Mouse (Mus musculus) intestine, embryonic 14.5 days (tissue): Measurements from ENCODE around the gene Coa7. TPM values are rescaled to one million over a fixed set of nuclear protein-coding genes. Genes with fewer than 3 reads are reported as not detected.

Experiments
- ATAC-seq: fragments of 200-750 bp; cut with Nextera tagmentation; replicated peaks from 2 replicates; pipeline ENCODE4 v1.8.0; 2017; ENCODE audit warnings: low read depth, moderate number of reproducible peaks, moderate TSS enrichment, moderate library complexity; ENCODE audit not compliant: low FRiP score, low TSS enrichment
- DNase-seq: peaks from one replicate; pipeline ENCODE4 v3.0.0-alpha.2; 2018; ENCODE audit warnings: low spot score
- H3K27ac ChIP-seq: fragments of 300-500 bp; sonication (generic); 2 replicates; pipeline ENCODE4 v1.5.1; 2014; ENCODE audit warnings: low read depth, mild to moderate bottlenecking, control low read depth
- H3K27me3 ChIP-seq: fragments of 300-500 bp; sonication (generic); replicated peaks from 2 replicates; pipeline ENCODE4 v1.6.1; 2014; ENCODE audit warnings: low read length, control low read depth; ENCODE audit not compliant: control insufficient read depth, insufficient read depth
- H3K36me3 ChIP-seq: fragments of 300-500 bp; sonication (generic); 2 replicates; pipeline ENCODE4 v1.6.1; 2014; ENCODE audit warnings: low read length, control low read depth; ENCODE audit not compliant: control insufficient read depth, insufficient read depth
- H3K4me1 ChIP-seq: fragments of 300-500 bp; sonication (generic); replicated peaks from 2 replicates; pipeline ENCODE4 v1.6.1; 2014; ENCODE audit warnings: low read length, control low read depth, mixed read lengths; ENCODE audit not compliant: control insufficient read depth, insufficient read depth
- H3K4me2 ChIP-seq: fragments of 300-500 bp; sonication (generic); 2 replicates; pipeline ENCODE4 v1.6.1; 2014; ENCODE audit warnings: low read length
- H3K4me3 ChIP-seq: fragments of 300-500 bp; sonication (generic); 2 replicates; pipeline ENCODE4 v1.5.1; 2014; ENCODE audit warnings: low read depth, low read length, control low read depth, mixed read lengths
- H3K9ac ChIP-seq: fragments of 300-500 bp; sonication (generic); 2 replicates; pipeline ENCODE4 v1.6.1; 2014; ENCODE audit warnings: mild to moderate bottlenecking, low read length
- H3K9me3 ChIP-seq: fragments of 300-500 bp; sonication (generic); 2 replicates; pipeline ENCODE4 v1.6.1; 2016; ENCODE audit warnings: low read length, control low read depth; ENCODE audit not compliant: control insufficient read depth
- WGBS: fragments of 180-500 bp; shearing (Covaris S2); extraction: QIAGEN DNeasy Blood & Tissue Kit; methylation state at CpG from one replicate; pipeline ENCODE4 v1.1.7; 2014; 5-methylcytosine and 5-hydroxymethylcytosine counted together
- polyA plus RNA-seq: library from polyadenylated mRNA; unstranded; fragments of >200 nt; fragmentation: Nextera tagmentation; extraction: Ambion mirVana; gene quantifications from 2 replicates; pipeline ENCODE4 v1.2.1, GENCODE M21; 2014

The Coa7 gene
- 58.3 and 63.4 TPM in 2 replicates for polyA plus RNA-seq

GRCm38 (mm10) chr4:108327730-108328484 is at the start of gene Coa7:
Gene Coa7 (plus strand): TSS chr4:108328140.
- WGBS, result under 1% methylated on average over 44 of the region's 45 CpGs
- Histone ChIP-seq H3K27ac (peak within 1 kb of the TSS; percentile 84), H3K27me3 (no peaks in the 10 kb centered on the region), H3K4me1 (peaks cover 3% of the 10 kb centered on the region; the same call in 1 of the 2 replicates), H3K9me3 (no peaks in the 10 kb centered on the region), H3K9ac (peak within 1 kb of the TSS; percentile 61), H3K4me3 (peak within 1 kb of the TSS; percentile 75), H3K36me3 (peaks cover 14% of the 10 kb centered on the region; the same call in 1 of the 2 replicates), H3K4me2 (peak within 1 kb of the TSS; percentile 54)
- DNase-seq (peak; percentile 100), ATAC-seq (peak; percentile 92)

GRCm38 (mm10) chr4:108300266-108300665 is 27.7 kb upstream of the Coa7 start:
- 2% methylated on average over 14 of the region's 14 CpGs for WGBS
- H3K4me3 ChIP-seq, result peak overlapping the region; percentile 83
- ATAC-seq, result peak; percentile 4; the same call in 1 of the 2 replicates
- H3K4me2 ChIP-seq, result peak overlapping the region; percentile 76
- H3K27me3 ChIP-seq, result no peaks in the 10 kb centered on the region
- peaks cover 16% of the 10 kb centered on the region for H3K4me1 ChIP-seq
- 0 out of 2 replicates have a peak, but pooled peaks cover 2% of the 10 kb centered on the region for H3K9me3 ChIP-seq
- H3K9ac ChIP-seq, result peak overlapping the region; percentile 85
- no peaks in the 10 kb centered on the region for H3K36me3 ChIP-seq
- no peak for DNase-seq
- H3K27ac ChIP-seq, result peak overlapping the region; percentile 82

GRCm38 (mm10) chr4:108300670-108301373 is 27.1 kb upstream of the Coa7 start, which contains the start of gene Zyg11b:
Gene Zyg11b (minus strand): TSS chr4:108301096.
- H3K27me3 ChIP-seq, result no peaks in the 10 kb centered on the region
- H3K4me1 ChIP-seq, result peaks cover 16% of the 10 kb centered on the region
- WGBS, result under 1% methylated on average over 45 of the region's 58 CpGs
- DNase-seq (peak; percentile 96), ATAC-seq (peak; percentile 93)
- no peaks in the 10 kb centered on the region for H3K36me3 ChIP-seq
- peak within 1 kb of the TSS; percentile 85 for H3K9ac ChIP-seq
- 0 out of 2 replicates have a peak, but pooled peaks cover 2% of the 10 kb centered on the region for H3K9me3 ChIP-seq
- H3K4me3 ChIP-seq, result peak within 1 kb of the TSS; percentile 83
- H3K27ac ChIP-seq, result peak within 1 kb of the TSS; percentile 82
- H3K4me2 ChIP-seq, result peak within 1 kb of the TSS; percentile 76

DNA sequence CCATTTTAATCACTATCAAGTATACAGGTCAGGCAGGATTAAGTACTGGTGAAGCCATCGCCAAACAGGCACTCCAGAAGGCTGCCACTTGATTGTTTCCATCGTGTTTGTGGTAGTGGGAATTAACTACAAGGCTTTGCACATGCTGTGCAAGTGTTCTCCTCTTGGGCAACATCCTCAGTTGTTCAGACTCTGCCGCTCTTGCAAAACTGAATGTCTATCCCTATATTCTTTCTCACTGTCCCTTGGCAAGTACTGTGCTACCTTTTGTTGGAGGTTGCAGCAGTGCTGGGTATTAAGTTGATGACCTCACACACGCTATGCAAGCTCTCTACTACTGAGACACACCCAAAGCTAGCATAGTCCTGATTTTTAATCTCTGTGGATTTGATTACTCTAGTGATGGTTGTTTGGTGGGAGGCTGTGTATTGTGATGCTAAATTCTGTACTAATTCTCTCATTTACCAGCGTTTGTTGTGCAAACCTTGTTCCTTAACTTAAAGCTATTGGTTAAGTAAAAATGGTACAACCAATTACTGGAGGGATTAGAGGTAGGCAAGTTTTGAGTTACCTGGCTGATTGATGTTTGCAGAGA is 25.5 kb upstream of the Coa7 start:
- Histone ChIP-seq H3K27me3 (no peaks in the 10 kb centered on the region), H3K4me1 (peaks cover 16% of the 10 kb centered on the region), H3K27ac (no peak overlapping the region), H3K4me3 (no peak overlapping the region), H3K36me3 (no peaks in the 10 kb centered on the region), H3K9ac (no peak overlapping the region), H3K9me3 (0 out of 2 replicates have a peak, but pooled peaks cover 2% of the 10 kb centered on the region), H3K4me2 (no peak overlapping the region)
- no peak for ATAC-seq
- no peak for DNase-seq
- 88% methylated on average over 5 of the region's 5 CpGs for WGBS

DNA sequence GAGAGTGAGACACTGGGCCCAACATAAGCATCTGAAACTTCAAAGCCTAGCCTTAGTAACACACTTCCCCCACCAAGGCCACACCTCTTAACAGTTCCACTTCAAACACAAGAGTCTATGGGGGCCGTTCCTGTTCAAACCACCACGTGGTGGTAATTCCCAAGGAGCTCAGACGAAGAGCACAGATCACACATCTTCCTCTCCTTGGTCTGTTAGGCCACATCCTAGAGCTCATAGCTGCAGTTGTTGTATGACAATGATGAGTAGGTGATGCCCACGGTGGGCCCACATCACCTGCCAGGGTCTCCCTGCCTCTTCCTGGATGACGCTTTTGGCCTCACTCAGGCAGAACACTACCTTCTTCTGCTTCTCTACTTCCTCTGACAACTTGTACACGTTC is 17.2 kb upstream of the Coa7 start:
- 67% methylated on average over 6 of the region's 6 CpGs for WGBS
- ATAC-seq (no peak), DNase-seq (no peak)
- H3K4me1 ChIP-seq, result no peaks in the 10 kb centered on the region
- H3K4me3 ChIP-seq, result no peak overlapping the region
- no peaks in the 10 kb centered on the region for H3K36me3 ChIP-seq
- no peak overlapping the region for H3K4me2 ChIP-seq
- no peak overlapping the region for H3K9ac ChIP-seq
- no peaks in the 10 kb centered on the region; the same call in 1 of the 2 replicates for H3K9me3 ChIP-seq
- H3K27ac ChIP-seq, result no peak overlapping the region
- H3K27me3 ChIP-seq, result no peaks in the 10 kb centered on the region

DNA sequence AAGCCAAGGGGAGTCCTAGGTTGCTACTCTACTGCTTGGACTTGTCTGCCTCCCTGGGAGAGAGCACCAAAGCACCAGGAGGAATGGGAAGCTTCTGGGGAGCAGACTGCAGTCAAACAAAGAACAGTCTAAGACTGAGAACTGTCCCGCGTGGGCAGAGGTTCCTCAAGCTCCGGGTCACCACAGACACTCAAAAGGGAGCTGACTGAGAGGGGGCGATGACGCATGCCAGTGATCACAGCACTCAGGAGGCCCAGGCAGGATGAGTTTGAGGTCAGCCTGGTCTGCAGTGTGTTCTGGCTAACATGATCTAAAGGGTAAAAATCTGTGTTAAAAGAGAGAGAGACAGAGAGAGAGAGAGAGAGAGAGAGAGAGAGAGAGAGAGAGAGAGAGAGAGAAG is 13.9 kb upstream of the Coa7 start:
- 59% methylated on average over 5 of the region's 5 CpGs for WGBS
- Histone ChIP-seq H3K9me3 (no peaks in the 10 kb centered on the region), H3K4me2 (no peak overlapping the region), H3K36me3 (no peaks in the 10 kb centered on the region), H3K27ac (no peak overlapping the region), H3K27me3 (no peaks in the 10 kb centered on the region), H3K4me1 (no peaks in the 10 kb centered on the region), H3K9ac (no peak overlapping the region), H3K4me3 (no peak overlapping the region)
- DNase-seq (no peak), ATAC-seq (no peak)

DNA sequence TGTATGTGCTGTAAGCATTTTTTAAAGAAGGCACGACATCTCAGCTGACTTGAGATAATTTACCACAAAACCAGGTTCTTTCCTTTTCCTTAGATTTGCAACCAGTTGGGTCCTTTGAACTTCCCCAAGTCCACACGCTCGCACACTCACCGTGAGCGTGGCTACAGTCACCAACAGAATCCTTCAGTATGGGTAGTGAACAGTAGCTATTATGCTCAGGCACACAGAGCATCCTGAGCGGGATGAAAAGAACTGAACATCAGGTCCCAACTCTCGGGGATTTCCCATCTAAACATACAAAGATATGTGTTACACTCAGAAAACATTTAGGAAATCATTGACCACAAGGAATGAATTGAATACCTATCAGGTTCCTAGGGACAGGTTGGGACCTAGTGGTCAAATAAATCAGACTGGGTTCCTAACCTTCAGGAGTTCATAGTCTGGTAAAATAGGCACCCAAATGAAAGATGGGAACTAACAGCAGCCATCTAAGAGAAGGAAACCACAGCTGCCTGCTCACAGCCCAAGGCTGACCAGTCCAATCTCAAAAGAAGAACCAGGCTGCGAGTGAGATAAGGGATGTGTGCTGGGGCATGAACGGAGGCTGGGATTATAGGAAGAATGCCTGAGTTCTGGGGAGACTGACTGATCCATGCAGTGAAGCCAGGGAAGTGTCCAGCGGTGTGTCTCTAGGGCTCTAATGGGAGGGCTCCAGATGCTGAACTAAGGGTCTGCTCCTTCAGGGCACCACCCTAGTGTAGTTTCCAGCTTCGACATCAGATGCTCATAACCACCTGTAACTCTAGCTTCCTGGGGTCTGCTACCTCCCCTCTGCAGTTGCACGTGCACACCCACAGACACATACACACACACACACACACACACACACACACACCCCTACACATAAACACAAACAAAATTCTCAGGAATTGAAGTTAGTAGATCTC is 10.0 kb upstream of the Coa7 start:
- ATAC-seq, result no peak
- Histone ChIP-seq H3K27me3 (no peaks in the 10 kb centered on the region), H3K4me1 (no peaks in the 10 kb centered on the region), H3K4me2 (no peak overlapping the region), H3K4me3 (no peak overlapping the region), H3K36me3 (no peaks in the 10 kb centered on the region), H3K9ac (no peak overlapping the region), H3K27ac (no peak overlapping the region), H3K9me3 (no peaks in the 10 kb centered on the region)
- 76% methylated on average over 12 of the region's 12 CpGs for WGBS
- DNase-seq, result no peak
